Mouse (Mus musculus): ENCODE data around the gene Ssb.
"Not testable (repeated sequence)": the region's sequence is repeated elsewhere in the genome, so short reads cannot be mapped to it uniquely, and the experiment has no call there.

The Ssb gene

DNA sequence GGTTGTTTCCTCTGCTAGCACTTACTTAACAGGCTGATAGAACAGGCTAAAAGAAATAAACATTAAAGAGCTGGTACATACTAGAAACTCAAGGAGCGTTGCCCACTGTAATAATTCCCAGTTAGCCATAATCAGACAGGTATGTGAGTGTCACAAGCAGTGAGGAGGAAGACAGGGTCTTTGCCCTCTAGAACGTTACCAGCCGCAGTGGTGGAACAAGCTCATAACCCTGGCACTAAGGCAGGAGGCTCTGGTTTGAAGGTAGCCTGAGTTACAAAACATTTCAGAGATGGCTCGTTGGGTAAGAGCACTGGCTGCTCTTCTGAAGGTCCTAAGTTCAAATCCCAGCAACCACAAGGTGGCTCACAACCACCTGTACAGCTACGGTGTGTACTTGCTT lies 32.5 kb downstream of the Ssb start:
- no peaks in the 10 kb centered on the region for H3K27me3 ChIP-seq (ENCODE audit: control insufficient read depth, insufficient read depth, low read length, poor library complexity, severe bottlenecking)
- no peak for DNase-seq (ENCODE audit: low read depth, low spot score)
- no peaks in the 10 kb centered on the region for H3K36me3 ChIP-seq (ENCODE audit: control insufficient read depth, insufficient read depth, low read length, poor library complexity, severe bottlenecking)

DNA sequence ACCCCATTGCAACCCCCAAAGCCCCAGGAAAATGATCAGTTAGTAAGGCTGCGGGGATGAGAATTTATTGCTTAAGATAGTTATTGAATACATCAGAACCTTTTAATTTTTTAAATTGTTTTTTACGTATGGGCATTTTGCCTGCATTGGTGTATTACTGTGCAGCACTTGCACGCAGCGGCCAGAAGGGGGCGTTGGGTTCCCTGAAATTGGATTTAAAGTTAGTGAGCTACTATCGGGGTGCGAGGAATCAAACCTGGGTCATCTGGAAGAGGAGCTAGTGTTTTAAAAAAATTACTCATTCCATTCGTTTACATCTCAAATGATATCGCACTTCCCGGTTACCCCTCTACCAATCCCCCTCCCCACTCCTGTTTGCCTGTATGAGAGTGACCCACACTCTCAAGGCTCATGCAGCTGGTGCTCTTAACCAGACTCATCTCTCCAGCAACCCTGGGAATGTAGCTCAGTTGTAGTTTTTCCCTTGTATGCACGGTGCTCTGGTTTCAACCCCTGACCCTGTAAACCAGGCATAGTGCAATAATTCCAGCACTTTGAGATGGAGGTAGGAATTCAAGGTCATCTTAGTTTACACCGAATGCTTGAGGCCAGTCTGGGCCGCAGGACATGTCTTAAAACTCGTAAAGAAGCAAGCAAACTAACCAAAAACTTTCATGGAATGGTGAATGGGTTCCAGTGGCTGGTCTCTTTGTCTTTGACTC lies 34.3 kb downstream of the Ssb start:
- DNase-seq (ENCODE audit: low read depth, low spot score), result peak; percentile 51
- no peaks in the 10 kb centered on the region for H3K27me3 ChIP-seq (ENCODE audit: control insufficient read depth, insufficient read depth, low read length, poor library complexity, severe bottlenecking)
- H3K36me3 ChIP-seq (ENCODE audit: control insufficient read depth, insufficient read depth, low read length, poor library complexity, severe bottlenecking), result no peaks in the 10 kb centered on the region

DNA sequence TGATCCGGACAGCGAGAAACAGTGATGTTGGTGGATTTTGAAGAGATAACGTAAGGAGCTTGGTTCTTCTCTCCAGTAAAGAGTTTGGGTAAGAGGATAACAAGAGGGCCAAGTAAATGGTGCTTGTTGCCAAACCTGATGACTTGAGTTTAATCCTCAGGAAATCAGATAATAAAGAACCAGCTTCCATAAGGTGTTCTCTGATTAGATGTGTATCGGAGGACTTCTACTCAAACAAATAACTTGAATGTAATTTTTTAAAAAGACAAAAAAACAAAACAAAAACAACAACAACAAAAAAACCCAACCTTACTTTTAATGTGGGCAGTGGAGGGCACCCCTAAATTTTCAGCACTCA lies 34.8 kb downstream of the Ssb start:
- Histone ChIP-seq H3K36me3 (ENCODE audit: control insufficient read depth, insufficient read depth, low read length, poor library complexity, severe bottlenecking) (no peaks in the 10 kb centered on the region), H3K27me3 (ENCODE audit: control insufficient read depth, insufficient read depth, low read length, poor library complexity, severe bottlenecking) (no peaks in the 10 kb centered on the region)
- DNase-seq (ENCODE audit: low read depth, low spot score), result no peak

DNA sequence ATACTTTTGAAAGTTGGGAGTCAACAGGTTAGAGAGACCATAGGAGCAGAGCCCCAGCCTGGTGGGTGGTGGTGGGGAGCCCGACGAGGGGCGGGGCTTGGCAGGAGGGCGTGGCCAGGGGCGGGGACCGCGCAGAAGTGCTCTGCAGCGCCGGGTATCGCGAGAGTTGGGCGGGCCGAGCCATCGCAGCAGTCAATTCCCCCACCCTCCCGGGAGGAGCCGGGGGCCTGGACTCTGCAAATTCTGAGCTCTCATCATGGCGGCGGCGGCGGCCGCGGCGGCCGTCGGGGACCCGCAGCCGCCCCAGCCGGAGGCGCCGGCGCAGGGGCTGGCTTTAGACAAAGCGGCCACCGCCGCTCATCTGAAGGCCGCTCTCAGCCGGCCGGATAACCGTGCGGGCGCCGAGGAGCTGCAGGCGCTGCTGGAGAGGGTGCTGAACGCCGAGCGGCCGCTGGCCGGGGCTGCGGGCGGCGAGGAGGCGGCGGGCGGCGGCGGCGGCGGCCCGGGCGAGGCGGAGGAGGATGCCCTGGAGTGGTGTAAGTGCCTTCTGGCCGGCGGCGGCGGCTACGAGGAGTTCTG lies 35.8 kb downstream of the Ssb start, which contains the start of gene Ubr3:
Ubr3 (plus strand) TSS at position 208 of the 579 bp plus-strand sequence.
- Histone ChIP-seq H3K36me3 (ENCODE audit: control insufficient read depth, insufficient read depth, low read length, poor library complexity, severe bottlenecking) (no peaks in the 10 kb centered on the region), H3K27me3 (ENCODE audit: control insufficient read depth, insufficient read depth, low read length, poor library complexity, severe bottlenecking) (no peaks in the 10 kb centered on the region)
- DNase-seq (ENCODE audit: low read depth, low spot score), result peak; percentile 97

DNA sequence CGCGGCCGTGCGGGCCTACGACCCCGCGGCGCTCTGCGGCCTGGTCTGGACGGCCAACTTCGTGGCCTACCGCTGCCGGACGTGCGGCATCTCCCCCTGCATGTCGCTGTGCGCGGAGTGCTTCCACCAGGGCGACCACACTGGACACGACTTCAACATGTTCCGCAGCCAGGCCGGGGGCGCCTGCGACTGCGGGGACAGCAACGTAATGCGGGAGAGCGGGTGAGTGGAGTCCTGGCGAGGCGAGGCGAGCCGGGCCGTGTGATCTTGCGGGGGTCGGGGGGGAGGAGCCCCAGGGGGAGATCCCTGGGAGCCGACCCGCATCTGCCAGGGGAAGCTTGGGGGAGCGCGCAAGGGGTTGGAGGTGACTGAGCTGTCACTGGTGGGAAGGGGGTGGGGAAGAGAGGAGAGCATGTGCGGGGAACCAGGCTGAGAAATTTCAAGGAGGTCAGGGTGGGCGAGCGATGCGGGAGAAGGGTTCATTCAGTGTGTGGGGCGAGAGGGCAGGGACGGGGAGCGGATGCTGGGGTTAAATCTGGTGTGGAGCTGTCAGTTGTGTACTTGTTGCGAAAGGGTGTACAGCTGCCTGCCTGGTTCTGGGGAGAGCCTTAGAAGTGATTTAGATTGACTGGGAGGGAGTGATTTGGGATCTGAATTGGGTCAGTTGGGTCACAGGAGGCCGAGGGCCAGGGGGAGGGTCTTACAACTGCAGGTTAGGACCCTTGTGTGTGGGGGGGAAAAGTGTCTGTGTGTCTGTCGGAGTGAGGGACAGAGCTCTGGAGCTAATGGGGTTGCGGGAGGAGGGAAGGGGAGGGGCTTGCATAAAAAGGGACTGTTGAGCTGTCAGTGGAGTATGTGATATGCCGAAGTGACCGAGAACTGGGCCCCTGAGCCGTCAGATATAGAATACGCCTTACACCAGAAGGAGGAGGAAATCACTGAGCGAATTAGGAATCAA lies 36.5 kb downstream of the Ssb start:
- DNase-seq (ENCODE audit: low read depth, low spot score), result peak; percentile 64
- Histone ChIP-seq H3K36me3 (ENCODE audit: control insufficient read depth, insufficient read depth, low read length, poor library complexity, severe bottlenecking) (no peaks in the 10 kb centered on the region), H3K27me3 (ENCODE audit: control insufficient read depth, insufficient read depth, low read length, poor library complexity, severe bottlenecking) (no peaks in the 10 kb centered on the region)

DNA sequence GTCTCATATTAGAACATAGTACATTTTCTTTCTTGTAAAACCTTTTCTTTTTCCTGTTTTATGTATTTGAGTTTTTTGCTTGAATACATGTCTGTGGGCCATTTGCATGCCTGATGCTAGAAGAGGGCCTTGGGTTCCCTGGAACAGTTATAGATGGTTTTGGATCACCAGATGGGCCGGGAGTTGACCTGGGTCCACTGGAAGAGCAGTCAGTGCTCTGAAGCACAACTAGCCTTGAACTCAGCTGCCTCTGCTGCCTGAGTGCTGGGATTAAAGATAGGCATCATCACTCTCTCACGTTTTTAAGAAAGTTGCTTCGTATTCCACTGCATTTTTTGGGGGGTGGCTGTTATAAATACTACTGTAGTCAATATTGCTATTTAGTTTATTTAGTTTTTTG lies 42.2 kb downstream of the Ssb start:
- Histone ChIP-seq H3K36me3 (ENCODE audit: control insufficient read depth, insufficient read depth, low read length, poor library complexity, severe bottlenecking) (no peaks in the 10 kb centered on the region), H3K27me3 (ENCODE audit: control insufficient read depth, insufficient read depth, low read length, poor library complexity, severe bottlenecking) (no peaks in the 10 kb centered on the region)
- no peak for DNase-seq (ENCODE audit: low read depth, low spot score)

DNA sequence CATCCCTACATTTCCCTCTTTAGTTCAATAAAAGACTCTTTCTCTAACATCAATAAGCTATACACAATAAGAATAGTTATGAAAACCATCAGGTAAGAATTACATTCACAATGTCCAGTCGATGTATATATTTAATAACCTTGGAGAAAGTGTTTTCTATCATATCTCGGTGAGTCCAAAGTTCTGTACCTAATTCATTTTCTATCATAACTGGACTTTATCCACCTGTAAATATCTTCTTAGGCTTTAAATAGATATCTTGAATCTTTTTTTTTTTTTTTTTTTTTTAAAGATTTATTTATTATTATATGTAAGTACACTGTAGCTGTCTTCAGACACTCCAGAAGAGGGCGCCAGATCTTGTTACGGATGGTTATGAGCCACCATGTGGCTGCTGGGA lies 46.0 kb downstream of the Ssb start:
- not testable (repeated sequence) for DNase-seq (ENCODE audit: low read depth, low spot score); H3K27me3 ChIP-seq (ENCODE audit: control insufficient read depth, insufficient read depth, low read length, poor library complexity, severe bottlenecking); H3K36me3 ChIP-seq (ENCODE audit: control insufficient read depth, insufficient read depth, low read length, poor library complexity, severe bottlenecking)

DNA sequence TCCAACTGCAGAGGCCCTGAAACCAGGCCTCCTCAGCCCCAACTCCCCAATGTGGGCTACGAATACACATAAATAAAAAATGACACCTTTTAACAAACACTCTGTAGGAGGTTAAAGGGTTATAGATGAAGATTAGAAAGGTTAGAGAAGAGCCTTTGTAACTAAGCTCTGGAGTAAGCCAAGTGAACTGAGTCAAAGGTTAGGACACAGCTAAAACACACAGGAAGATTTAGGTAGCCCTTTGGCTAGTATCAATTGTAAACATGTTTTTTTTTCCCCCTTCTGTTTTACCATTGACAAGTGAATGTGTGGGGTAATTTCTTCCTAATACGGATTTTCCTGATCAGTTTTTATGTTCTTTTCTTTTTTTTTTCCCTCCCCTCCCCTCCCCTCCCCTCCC lies 51.4 kb downstream of the Ssb start:
- H3K36me3 ChIP-seq (ENCODE audit: control insufficient read depth, insufficient read depth, low read length, poor library complexity, severe bottlenecking), result peaks cover 6% of the 10 kb centered on the region; the same call in 1 of the 2 replicates
- DNase-seq (ENCODE audit: low read depth, low spot score), result no peak

DNA sequence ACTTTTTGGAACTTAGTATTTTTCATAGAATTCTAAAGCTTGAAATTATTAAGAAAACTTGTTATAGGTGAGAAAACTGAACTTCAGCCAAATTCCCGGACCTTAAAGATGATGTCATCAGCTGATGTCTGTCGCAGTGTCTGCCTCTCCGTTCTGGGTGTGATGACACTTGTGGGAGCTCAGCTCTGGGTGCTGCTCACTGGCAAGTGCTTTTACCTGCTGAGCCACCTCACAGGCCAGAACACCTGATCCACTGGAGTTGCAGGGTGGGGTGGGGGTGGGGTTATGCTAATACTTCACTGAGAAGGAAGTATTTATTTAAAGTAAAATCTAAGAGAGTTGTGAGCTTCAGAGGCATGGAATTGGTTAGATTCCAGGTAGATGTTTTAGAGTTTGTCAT lies 55.9 kb downstream of the Ssb start:
- Histone ChIP-seq H3K27me3 (ENCODE audit: control insufficient read depth, insufficient read depth, low read length, poor library complexity, severe bottlenecking) (no peaks in the 10 kb centered on the region), H3K36me3 (ENCODE audit: control insufficient read depth, insufficient read depth, low read length, poor library complexity, severe bottlenecking) (peaks cover 8% of the 10 kb centered on the region; the same call in 1 of the 2 replicates)
- DNase-seq (ENCODE audit: low read depth, low spot score), result no peak

More for the DNA sequence above, 51.4 kb downstream of the Ssb start:
- H3K27me3 ChIP-seq (ENCODE audit: control insufficient read depth, insufficient read depth, low read length, poor library complexity, severe bottlenecking), result no peaks in the 10 kb centered on the region
